Mouse (Mus musculus) activated CD4-positive, CD25-positive, alpha-beta regulatory T cell (primary cell): Measurements from ENCODE around the gene Hhipl1. TPM values are rescaled to one million over a fixed set of nuclear protein-coding genes. Genes with fewer than 3 reads are reported as not detected.

Experiments
- polyA plus RNA-seq, 2 experiments: library from polyadenylated mRNA; unstranded; fragments of 100-300 nt; shearing (Covaris generic); gene quantifications; one replicate each; pipeline ENCODE4 v1.2.1; 2017

Gene Hhipl1
- not detected for polyA plus RNA-seq

DNA sequence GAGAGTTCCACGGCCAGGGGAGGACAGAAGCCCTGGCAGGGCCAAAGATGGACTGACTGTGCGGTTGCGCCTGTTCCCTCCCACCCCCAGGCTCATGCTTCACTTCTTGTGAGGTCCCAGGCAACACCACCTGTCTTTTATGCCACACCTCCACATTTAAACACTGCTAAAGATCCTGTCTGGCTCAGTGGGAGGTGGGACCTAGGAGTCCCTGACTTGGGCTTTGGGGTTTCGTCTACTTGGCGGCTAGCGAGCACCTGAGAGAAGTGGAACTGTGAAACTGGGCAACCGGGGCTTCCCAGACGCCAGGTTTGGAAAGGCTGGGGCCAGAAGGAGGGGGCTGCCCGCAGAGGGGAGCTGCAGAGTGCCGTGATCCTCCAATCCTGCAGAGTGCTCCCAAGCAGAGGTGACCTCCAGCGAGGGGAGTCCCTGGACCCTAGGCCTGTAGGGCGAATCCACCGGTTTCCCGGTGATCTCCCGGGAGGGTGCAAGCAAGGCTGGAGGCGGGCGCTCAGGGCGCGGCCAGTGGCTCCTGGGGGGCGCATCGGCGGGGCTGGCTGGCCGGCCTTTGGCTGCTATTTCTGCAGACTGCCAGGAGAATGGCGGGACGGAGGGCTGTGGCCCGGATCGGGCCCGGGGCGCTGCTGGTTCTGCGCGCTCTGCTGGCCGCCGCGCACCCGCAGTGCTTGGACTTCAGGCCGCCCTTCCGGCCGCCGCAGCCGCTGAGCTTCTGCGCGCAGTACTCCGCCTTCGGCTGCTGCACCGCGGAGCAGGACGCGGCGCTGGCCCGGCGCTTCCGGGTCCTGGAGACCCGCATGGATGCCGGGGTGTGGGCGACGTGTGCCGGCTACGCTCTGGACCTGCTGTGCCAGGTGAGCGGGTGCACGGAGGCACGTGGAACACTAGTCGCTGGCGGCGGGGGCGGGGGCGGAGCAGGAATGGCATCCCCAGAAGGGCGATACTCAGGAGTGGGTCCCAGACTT, at the start of gene Hhipl1:
Gene Hhipl1, plus strand, starts transcription at position 459 of the 983 bp plus-strand sequence.

GRCm38 (mm10) chr12:108274661-108275507, 31.2 kb upstream of the Hhipl1 start, which contains the start of gene Ccdc85c:
Gene Ccdc85c, minus strand, starts transcription at chr12:108275425.

DNA sequence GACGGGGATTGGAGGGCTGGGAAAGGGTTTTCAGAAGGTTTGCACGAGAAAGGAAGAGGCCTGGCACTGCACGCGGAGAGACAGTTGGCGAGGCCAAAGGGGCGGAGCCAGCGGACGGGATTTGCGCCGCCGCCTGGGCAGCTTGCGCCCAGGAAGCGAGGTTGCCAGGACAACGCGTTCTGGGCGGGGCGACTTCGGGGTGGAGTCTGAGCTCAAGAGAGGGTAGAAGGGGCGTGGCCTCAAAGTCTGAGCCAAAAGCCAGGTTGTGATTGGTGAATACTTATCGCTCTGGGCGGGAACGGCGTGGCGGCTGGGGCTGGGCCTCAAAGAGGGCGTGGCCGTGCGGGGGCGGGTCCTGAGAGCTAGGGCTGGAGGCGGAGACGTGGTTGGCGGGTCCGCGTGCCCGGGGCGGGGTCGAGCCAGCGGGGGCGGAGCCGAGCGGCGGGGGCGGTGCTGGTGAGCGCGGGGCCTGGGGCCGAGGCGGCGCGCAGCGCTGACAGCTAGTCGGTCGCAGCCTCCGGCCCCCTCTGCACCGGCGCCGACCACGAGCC, 27.9 kb downstream of the Hhipl1 start, which contains the start of gene Cyp46a1:
Gene Cyp46a1, plus strand, starts transcription at position 487 of the 551 bp plus-strand sequence.

GRCm38 (mm10) chr12:108370596-108371428, 64.7 kb downstream of the Hhipl1 start, which contains the start of gene Eml1:
Gene Eml1, plus strand, starts transcription at chr12:108370957.

Other genes with a start within 250 kb of the Hhipl1 start
- 10 to 100 TPM; 96.7 to 98.7 TPM for gene Setd3, start 127.0 kb upstream of the Hhipl1 start, polyA plus RNA-seq
- 1 to 10 TPM; 4.0 to 5.7 TPM for gene Ccnk, start 126.7 kb upstream of the Hhipl1 start, polyA plus RNA-seq
- under 1 TPM in 1 of 2 experiments, not detected in 1; 0.37 TPM for gene Ccdc85c, start 30.8 kb upstream of the Hhipl1 start, polyA plus RNA-seq
- under 1 TPM in 1 of 2 experiments, not detected in 1; 0.28 TPM for gene Cyp46a1, start 28.1 kb downstream of the Hhipl1 start, polyA plus RNA-seq
- gene Eml1, start 64.7 kb downstream of the Hhipl1 start, polyA plus RNA-seq: under 1 TPM; 0.42 to 0.44 TPM
- gene Evl, start 248.4 kb downstream of the Hhipl1 start, polyA plus RNA-seq: 100 to 1,000 TPM; 307 to 585 TPM